Mouse (Mus musculus) heart, adult 18-20 months (tissue): ENCODE measurements around the gene Gpnmb. TPM values are rescaled to one million over a fixed set of nuclear protein-coding genes. Genes with fewer than 3 reads are reported as not detected.

ENCODE experiments used
- DNase-seq, 2 experiments: peaks; one replicate each; pipeline ENCODE4 v3.0.0; 2021 to 2022; ENCODE audit warnings: mixed read lengths in 1 of 2
- total RNA-seq, 2 experiments: library from RNA; stranded (reverse); gene quantifications; 2 replicates each; pipeline ENCODE4 v1.2.3; 2021

Gpnmb gene
- total RNA-seq, 2 experiments from 2014 or later, result 0.89 to 1.7 TPM

DNA sequence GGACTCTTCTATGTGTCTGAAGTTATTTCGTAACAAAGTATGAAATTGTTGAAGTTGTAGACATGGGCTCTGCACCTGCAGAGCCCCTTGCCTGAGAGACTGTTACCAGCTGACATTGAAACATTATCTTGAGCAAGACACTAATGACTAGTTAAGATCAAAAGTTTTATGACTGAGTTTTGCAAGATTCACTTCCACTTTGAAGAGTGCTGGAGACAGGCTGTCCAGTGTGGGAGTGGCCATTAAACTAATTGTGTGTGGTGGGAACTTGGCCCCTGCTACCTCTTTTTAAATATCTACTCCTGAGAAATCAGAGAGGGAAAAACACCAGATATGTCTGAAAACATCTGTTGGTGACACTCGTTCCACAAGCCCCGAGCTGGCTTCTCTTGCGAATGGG lies 5.1 kb upstream of the Gpnmb start:
- no peak for DNase-seq

DNA sequence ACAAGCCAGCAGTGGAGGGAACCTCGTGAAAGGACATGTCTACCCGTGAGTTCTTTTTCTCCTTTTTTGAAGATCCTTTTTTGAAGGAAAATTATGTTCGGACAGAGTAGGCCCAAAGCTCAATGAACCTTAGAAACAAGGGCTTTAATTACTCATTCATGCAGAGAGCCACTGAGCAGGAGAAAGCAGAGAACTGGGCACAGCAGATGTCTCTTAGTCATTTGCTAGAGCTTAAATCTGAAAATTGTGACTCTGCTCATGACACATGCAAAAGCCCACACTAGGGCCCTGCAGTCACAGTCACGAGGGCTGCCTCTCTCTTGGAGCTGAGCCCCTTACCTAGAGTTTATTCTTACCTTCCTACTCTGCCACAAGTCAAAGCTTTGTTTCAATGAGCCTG lies 3.6 kb upstream of the Gpnmb start:
- DNase-seq, result no peak

DNA sequence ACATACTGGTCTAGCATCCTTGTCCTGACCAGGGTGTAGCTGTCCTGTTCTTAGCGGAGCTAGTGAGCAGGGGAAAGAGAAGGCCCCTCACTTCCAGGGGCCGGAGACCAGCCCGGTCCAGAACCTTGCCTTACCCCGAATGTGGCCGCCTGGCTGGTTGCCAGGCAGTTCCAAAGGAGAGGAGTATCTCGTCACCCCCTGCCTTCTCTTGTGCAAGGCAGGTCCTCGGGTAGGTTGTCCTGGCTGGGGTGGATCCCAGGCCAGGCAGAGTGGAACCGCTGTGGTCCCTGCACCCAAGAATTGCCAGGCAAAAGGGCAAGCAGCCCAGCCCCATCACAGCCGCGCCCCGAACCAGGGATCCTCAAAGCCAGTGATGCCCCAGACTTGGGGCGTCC lies 919 bp downstream of the Gpnmb start:
- DNase-seq, result no peak

DNA sequence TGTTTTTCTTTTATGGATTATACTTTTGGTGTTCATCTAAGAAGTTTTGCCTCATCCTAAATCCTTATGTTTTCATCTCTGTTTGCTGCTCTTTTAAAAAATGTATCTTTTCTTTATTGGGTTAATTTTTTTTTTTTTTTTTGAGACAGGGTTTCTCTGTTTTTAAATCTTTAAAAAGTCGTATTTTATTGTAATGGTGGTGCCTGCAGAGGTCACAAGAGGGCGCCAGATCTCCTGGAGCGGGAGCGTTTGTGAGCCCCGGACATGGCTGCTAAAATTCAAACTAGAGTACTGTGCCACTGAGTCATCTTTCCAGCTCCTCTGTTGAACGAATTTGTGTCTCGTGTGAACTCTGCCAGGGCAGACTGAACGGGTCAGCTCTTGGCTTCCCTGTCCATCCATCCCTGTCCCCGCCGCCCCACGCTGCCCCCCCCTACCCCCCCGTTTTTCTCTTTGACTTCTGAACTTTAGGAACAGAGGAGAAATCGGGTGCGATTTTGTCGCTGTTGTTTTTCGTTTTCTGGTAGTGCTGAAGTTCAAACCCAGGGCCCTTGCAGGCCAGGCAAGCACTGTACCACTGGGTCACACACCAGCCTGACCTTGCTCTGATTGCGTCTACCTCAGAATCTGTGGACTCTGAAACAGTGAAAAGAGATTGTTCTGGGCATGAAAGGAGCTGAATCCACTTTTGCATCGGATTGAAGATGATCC lies 3.3 kb downstream of the Gpnmb start:
- DNase-seq, result peak; percentile 45 to 74

DNA sequence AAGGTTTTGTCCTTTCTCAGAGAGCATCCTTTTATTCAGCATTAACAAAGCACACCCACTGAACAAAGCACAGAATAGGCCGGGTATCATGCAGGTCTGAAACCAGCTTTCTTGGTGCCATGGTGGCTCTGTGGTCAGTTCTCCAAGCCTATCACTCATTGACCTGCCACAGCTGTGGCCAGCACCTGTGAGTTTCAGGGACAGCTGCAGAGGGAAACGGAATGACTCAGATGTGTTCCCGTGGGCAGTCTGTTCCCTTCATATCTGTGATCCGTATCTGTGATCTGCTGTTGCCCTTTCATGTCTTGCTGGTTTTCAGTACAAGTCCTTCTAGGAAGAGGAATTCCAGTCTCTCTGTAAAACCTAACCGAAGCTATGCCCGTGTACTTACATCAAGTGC lies 10.2 kb downstream of the Gpnmb start:
- DNase-seq, result no peak

DNA sequence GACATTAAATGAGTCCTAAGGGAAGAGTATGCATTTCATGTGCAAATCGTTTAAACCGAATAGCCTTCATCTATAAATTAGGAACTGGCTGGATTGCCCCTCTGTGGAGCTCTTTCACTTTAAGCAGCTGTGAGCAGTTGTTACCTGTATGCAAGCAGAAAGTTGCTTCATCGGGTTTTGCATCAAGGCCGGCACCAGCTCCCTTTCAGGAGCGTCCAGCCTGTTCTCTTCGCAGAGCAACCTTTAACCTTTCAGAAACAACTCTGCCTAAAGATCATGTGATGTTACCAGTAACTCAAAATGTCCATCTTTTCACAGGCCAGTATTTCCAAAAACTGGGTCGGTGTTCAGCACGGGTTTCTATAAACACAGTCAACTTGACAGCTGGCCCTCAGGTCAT lies 10.6 kb downstream of the Gpnmb start:
- no peak for DNase-seq

DNA sequence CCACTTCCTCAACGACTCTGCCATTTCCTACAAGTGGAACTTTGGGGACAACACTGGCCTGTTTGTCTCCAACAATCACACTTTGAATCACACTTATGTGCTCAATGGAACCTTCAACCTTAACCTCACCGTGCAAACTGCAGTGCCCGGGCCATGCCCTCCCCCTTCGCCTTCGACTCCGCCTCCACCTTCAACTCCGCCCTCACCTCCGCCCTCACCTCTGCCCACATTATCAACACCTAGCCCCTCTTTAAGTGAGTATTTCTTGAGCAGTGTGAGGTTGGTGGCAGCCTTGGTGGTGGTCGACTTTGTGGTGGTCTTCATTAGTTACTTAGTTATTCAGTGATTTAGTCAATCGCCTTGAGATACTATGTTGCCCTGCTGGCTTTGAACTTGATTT lies 11.5 kb downstream of the Gpnmb start:
- DNase-seq, result no peak

DNA sequence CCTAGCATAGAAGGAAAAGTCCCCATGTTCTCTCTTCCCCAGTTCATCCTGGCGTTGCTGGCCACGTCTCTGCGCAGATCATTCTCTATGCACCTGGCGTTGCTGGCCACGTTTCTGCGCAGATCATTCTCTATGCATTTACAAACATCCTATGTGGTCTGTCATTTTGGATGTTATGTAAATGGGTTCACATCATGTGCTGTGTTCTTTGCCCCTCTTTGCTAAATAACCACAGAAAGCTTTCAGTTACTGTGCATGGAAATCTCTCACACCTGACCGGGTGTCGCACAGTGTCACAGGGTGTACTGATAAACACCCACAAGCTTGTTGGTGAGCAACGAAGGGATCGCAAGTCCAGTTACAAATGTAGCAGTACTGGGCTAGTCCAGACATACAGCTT lies 12.0 kb downstream of the Gpnmb start:
- no peak for DNase-seq

DNA sequence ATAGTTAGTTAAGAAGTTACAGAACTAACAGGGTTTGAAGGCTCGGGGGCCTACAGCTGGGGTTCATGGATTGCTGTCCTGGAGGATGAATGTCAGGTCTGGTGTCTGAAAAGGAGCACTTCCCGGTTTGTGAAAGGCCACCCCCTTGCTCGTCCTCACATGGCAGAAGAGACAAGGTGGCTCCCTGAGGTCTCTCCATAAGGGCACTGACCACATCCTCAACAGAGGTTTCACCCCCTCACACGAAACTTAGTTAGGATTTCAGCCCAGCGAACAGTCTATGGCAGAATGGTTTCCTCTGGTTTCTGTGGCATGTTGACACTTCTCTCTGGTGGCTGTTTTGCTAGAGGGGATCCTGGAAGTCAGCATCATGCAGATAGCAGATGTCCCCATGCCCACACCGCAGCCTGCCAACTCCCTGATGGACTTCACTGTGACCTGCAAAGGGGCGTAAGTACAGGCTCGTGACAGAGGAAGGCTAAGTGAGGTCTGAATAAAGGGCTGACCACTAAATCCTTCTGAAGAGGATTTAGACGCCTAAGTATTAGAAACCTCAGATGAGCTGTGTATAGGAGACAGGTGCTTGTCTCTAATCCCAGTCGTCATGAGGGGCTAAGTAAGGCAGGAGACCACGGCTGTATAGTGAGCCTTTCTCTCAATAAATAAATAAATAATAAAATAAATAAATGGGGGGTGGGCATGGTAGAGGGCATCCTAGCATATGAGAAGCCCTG lies 14.5 kb downstream of the Gpnmb start:
- DNase-seq, result no peak

DNA sequence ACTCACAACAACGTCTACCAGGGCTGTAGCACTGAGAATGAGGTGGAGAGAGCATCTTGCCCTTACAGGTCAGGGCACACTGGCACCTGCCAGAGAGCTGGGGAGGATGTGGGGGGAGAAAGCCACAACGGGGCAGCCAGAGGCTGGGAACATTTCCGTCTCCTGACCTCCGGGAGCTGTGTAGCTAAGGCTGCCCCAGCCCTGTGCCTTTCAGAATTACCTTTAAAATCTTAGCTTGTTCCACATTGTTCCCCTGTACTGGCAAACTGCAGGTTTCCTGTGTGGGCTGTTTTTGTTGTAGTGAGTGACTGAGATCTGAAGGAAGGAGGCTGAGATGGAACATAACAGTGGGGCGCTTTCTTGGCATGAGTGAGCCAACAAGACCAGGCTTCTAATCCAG lies 15.8 kb downstream of the Gpnmb start:
- no peak for DNase-seq

DNA sequence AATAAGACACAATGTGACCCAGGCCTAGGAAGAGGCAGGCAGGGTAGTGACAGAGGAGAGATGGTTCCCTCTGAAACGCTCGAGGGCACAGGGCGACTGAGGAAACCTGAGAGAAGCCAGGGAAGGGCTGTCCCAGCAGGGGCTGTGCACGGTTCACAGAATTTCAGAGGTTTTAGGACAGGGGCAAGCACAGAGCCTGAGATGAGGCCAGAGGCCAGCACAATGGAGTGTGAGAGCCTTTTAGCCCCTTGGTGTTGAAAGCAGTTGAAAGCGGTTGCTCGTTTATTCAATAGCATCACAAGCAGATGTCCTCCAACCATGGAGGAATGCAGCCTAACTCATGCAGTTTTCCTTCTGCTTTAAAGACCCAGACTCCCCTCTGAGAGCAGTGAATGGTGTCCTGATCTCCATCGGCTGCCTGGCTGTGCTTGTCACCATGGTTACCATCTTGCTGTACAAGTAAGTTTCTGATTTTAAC lies 18.9 kb downstream of the Gpnmb start:
- no peak for DNase-seq

DNA sequence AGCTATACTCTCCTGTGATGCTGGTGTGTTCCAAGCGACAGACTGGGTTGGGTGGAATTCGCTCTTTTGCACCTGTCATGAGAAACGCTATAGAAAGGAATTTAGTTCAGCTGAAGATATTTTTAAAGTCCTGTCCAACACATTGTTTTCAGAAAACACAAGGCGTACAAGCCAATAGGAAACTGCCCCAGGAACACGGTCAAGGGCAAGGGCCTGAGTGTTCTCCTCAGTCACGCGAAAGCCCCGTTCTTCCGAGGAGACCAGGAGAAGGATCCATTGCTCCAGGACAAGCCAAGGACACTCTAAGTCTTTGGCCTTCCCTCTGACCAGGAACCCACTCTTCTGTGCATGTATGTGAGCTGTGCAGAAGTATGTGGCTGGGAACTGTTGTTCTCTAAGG lies 19.7 kb downstream of the Gpnmb start:
- no peak for DNase-seq

DNA sequence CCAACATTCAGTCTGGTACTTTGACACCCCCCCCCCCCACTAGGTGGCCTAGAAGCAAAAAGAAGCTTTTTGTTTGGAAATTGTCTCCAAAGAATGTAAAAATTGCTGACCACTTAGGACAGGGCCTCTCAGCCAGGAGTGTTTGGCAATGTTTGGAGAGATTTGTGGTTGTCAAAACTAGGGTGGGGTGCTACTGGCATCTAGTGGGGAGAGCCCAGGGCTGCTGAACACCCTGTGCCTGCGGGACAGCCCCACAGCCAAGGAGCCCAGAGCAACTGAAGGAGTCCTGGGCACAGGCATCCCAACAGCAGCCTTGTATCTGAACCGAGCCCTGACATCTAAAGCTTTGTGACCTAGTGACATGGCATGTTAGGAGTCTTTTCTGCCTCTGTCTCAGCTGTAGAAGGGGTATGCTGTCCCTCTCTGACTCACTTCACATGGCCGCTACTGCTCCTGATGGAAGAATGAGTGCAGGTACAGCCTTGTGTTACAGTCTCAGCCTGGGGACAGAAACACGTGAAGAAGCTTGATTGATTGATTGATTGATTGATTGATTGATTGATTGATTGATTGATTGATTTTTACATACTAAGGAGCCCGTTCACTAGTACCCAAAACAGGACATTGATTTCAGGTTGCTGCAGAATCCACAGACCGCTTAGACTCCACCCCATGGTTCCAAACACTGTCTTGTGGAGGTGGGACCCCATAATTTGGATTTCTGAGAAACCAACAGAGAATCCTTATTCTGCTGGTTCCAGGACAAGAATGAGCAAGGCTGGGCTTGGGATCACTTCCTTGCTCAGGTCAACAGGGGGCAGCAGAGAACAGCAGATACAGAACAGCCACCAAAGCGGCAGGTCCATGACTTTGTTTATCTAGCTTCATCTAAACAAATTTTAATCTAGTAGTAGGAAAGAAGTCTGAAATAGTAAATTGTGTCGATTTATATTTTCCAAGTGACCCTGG lies 21.0 kb downstream of the Gpnmb start:
- DNase-seq, result peak; percentile 57 to 86

DNA sequence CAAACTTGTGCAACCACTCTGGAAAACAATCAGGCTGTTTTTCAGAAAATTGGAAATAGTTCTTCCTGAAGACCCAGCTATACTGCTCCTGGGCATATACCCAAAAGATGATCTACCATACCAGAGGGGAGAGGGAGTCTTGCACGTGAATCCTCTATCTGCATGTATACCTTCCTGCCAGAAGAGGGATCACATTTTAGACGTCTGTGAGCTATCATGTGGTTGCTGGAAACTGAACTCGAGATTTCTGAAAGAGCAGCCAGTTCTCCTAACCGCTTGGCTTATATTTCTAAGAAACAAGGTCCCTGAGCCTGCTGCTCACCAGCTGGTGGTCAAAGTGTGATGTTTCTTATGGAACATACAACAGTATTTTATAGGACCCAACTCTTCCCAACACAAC lies 32.0 kb downstream of the Gpnmb start:
- no peak for DNase-seq

DNA sequence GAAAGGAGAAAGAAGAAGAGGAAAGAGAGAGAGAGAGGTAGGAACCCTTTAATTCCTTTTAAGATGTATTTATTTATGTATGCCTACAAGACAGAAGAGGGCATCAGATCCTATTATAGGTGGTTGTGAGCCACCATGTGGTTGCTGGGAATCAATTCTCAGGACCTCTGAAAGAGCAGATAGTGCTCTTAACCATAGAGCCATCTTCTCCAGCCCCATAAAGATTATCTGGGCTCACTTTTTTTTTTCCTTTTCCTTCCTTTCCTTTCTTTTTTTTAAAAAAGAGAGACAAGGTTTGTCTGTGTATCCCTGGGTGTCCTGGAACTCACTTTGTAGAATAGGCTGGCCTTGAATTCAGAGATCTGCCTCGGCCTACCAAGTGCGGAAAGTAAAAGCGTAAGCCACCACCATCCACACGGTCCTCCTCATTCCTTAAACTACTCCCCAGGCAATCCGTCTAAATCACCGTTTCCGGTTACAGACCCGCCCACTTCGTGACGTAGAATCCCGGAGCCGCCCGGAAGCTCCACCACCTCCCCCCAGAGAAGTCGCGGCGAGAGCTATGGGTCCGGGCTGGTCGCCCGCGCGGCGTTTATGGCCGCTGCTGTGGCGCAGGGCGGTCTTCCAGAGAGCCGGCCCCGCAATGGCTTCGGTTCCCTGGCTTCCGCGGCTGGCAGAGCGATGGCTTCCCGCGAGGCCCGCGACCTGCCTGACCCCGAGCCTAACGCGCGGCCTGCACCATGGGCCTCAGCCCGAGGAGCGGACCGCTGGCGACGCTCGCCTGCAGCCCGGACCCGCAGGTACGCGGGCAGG lies 37.2 kb downstream of the Gpnmb start, which contains the start of gene Malsu1:
TSS of gene Malsu1 (plus strand) at position 492 of the 813 bp plus-strand sequence.
- DNase-seq, result peak; percentile 97 to 98

DNA sequence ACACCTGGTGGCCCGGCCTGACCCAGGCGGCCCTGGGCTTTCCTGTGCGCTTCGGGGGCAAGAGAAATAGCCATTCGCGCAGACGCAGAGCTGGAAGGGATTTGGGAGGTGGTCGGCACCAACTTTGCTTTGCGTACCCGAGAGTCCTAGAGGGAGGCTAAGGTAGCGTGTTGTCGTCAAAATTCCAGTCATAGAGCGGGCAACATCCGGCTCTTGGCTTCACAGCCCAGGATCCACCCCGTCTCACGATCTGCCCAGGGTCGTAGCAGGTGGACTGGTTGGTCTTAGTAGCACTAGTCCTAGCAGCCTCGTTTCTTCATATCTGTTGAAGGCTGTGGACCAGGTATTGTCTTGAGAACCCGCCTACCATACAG lies 37.8 kb downstream of the Gpnmb start:
- peak in 1 of 2 experiments; percentile 45 for DNase-seq

DNA sequence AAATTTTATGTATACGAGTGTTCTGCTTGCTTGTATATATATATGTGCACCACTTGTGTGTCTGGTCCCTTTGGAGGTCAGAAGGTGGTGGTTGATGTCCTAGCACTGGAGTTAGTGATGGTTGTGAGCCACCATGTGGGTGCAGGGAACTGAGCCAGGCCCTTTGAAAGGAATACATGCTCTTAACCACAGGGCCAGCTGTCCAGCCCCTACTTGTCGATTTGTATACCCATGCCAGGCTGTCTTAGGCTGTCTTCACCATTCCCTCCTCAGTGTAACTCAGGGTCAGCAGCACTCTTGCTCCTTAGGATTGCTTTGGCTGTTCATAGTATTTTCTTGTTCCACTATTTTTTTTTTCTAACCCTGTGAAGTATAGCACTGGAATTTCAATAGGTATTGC lies 41.5 kb downstream of the Gpnmb start:
- DNase-seq, result no peak

DNA sequence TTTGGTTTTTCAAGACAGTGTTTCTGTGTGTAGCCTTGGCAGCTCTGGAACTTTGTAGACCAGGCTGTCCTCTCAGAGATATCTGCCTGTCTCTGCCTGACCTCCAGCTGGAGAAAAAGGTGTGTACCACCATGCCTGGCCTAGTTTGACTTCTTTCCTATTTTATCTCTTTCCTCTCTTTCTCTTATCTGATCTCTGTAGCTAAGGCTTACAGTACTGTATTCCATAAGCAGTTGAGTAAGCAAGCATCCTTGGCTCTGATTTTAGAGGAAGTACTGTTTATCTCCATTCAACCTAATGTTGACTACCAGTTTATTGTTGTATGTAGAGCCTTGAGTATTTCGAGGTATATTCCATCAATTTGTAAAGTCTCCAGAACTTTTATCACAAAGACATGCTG lies 43.0 kb downstream of the Gpnmb start:
- no peak for DNase-seq

DNA sequence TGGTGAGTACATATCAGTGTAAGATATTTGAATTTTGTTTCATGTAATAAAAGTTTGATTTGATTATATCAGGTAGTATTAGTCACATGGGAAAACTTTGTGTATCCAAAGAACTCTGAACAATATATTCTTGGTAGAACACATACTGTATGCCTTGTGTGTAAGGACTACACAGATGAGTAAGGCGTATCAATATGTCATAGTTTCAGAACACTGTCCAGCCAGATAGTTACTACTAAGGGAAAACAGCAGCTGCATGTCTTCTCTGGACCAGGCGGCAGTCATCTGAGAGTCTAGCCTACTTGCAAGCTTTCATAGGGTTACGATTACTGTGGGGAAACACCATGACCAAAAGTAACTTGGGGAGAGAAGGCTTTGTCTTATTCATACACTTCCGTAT lies 46.7 kb downstream of the Gpnmb start:
- DNase-seq, result no peak

DNA sequence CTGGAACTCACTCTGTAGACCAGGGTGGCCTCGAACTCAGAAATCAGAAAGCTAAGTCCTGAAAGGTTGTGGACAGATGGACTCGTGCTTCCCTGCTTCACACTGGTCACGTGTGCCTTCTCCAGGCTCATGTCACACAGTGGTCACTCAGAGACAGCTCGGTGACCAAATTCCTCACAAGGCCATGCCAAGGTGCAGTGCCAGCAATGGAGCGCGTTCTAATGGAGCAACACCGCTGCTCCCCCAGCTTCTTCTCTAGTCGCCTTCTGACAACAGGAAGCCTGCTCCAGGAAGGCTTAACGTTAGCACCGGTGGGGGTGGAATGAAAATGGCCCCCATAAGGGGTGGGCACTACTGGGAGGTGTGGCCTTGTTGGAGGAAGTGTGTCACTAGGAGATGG lies 58.6 kb downstream of the Gpnmb start:
- no peak for DNase-seq

DNA sequence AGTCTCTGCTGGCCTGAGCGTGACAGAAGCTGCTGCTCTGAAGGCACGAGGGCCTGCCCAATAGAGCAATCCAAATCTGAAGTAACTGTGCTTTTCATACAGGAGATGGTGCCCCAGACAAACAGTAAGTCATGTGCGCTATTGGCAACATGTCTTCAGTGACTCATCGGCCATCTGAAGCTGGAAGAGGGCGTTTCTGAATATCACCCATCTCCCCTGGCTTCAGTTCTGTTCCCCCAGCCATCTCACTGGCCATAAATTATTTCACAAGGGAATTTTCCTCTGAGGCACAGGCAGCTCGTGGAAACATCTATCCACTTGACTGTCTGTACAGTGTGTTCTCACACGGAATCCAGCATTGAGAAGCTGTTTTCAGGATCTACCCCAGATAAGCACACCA lies 60.1 kb downstream of the Gpnmb start:
- DNase-seq, result peak; percentile 74 to 84
